Mouse (Mus musculus) MEL (cell line): Measurements from ENCODE around the gene Gjc2. TPM values are rescaled to one million over a fixed set of nuclear protein-coding genes. Genes with fewer than 3 reads are reported as not detected.
A peak's percentile ranks its signal among the peaks of the same experiment; 100 is the strongest.

Experiments
- DNase-seq: peaks from one replicate; pipeline ENCODE4 v3.0.0; 2011; ENCODE audit warnings: low read depth, low spot score
- H3K27ac ChIP-seq: 2 replicates; pipeline ENCODE4 v1.5.1; 2012; ENCODE audit warnings: low read depth, mild to moderate bottlenecking, control low read depth, low read length, moderate library complexity; ENCODE audit not compliant: control insufficient read depth
- H3K27me3 ChIP-seq, 2 experiments: fragments of 150-350 bp in 1 of 2; sonication (generic) in 1 of 2; 2 replicates each; pipeline ENCODE4 v1.6.1; 2012; ENCODE audit warnings: low read length in 2 of 2, mild to moderate bottlenecking in 2 of 2, improper control_type of control experiment in 1 of 2, moderate library complexity in 1 of 2; ENCODE audit not compliant: insufficient read depth in 2 of 2, control insufficient read depth in 1 of 2
- H3K36me3 ChIP-seq, 2 experiments: 2 replicates each; pipeline ENCODE4 v1.6.1; 2012 to 2014; ENCODE audit warnings: low read length in 2 of 2, improper control_type of control experiment in 1 of 2, inconsistent platforms in 1 of 2, mild to moderate bottlenecking in 1 of 2; ENCODE audit not compliant: insufficient read depth in 2 of 2, control insufficient read depth in 1 of 2
- H3K4me1 ChIP-seq, 2 experiments: fragments of 150-350 bp in 1 of 2; sonication (generic) in 1 of 2; 2 replicates each; pipeline ENCODE4 v1.6.1; 2012; ENCODE audit warnings: low read length in 2 of 2, improper control_type of control experiment in 1 of 2, mild to moderate bottlenecking in 1 of 2; ENCODE audit not compliant: insufficient read depth in 2 of 2, control insufficient read depth in 1 of 2
- H3K4me3 ChIP-seq, 2 experiments: fragments of 150-350 bp in 1 of 2; sonication (generic) in 1 of 2; 2 replicates each; pipeline ENCODE4 v1.5.1; 2012; ENCODE audit warnings: low read depth in 2 of 2, low read length in 2 of 2, mild to moderate bottlenecking in 2 of 2, moderate library complexity in 2 of 2, control low read depth in 1 of 2, improper control_type of control experiment in 1 of 2; ENCODE audit not compliant: control insufficient read depth in 1 of 2, insufficient read depth in 1 of 2
- H3K79me2 ChIP-seq: 2 replicates; pipeline ENCODE4 v1.6.1; 2012; ENCODE audit warnings: mild to moderate bottlenecking, low read length, moderate library complexity; ENCODE audit not compliant: control insufficient read depth, poor library complexity, insufficient read depth
- H3K9ac ChIP-seq: 2 replicates; pipeline ENCODE4 v1.6.1; 2012; ENCODE audit warnings: low read depth, mild to moderate bottlenecking, control low read depth, low read length, moderate library complexity; ENCODE audit not compliant: control insufficient read depth, poor library complexity, severe bottlenecking
- H3K9me3 ChIP-seq: fragments of 150-350 bp; sonication (generic); replicated peaks from 2 replicates; pipeline ENCODE4 v1.6.1; 2012; ENCODE audit warnings: mild to moderate bottlenecking, low read length, improper control_type of control experiment, moderate library complexity; ENCODE audit not compliant: insufficient read depth
- BHLHE40 ChIP-seq: IDR thresholded peaks from 2 replicates; pipeline ENCODE4 v1.6.1; 2012; ENCODE audit warnings: low read depth, mild to moderate bottlenecking, inconsistent platforms, low read length, improper control_type of control experiment, borderline replicate concordance
- CHD2 ChIP-seq: IDR thresholded peaks from 2 replicates; pipeline ENCODE4 v1.6.1; 2011; ENCODE audit warnings: low read length, improper control_type of control experiment
- E2F4 ChIP-seq: IDR thresholded peaks from 2 replicates; pipeline ENCODE4 v1.6.1; 2011; ENCODE audit warnings: low read depth, low read length, improper control_type of control experiment, borderline replicate concordance
- ELF1 ChIP-seq: IDR thresholded peaks from 2 replicates; pipeline ENCODE4 v1.6.1; 2014; ENCODE audit warnings: low read depth, mild to moderate bottlenecking, inconsistent platforms, low read length, improper control_type of control experiment, moderate library complexity
- EP300 ChIP-seq, 2 experiments: IDR thresholded peaks; 2 replicates each; pipeline ENCODE4 v1.6.1; 2011; ENCODE audit warnings: improper control_type of control experiment in 2 of 2, low read length in 2 of 2, low read depth in 1 of 2, mild to moderate bottlenecking in 1 of 2
- ETS1 ChIP-seq: IDR thresholded peaks from 2 replicates; pipeline ENCODE4 v1.6.1; 2012; ENCODE audit warnings: low read depth, mild to moderate bottlenecking, inconsistent platforms, low read length, improper control_type of control experiment, moderate library complexity
- GATA1 ChIP-seq: IDR thresholded peaks from 2 replicates; pipeline ENCODE4 v1.6.1; 2011; ENCODE audit warnings: low read depth, low read length, improper control_type of control experiment
- HCFC1 ChIP-seq: IDR thresholded peaks from 2 replicates; pipeline ENCODE4 v1.6.1; 2012; ENCODE audit warnings: low read depth, mild to moderate bottlenecking, inconsistent platforms, low read length, improper control_type of control experiment, moderate library complexity
- MAFK ChIP-seq: IDR thresholded peaks from 2 replicates; pipeline ENCODE4 v1.6.1; 2011; ENCODE audit warnings: low read depth, mild to moderate bottlenecking, low read length, improper control_type of control experiment, borderline replicate concordance
- MAZ ChIP-seq: IDR thresholded peaks from 2 replicates; pipeline ENCODE4 v1.6.1; 2012; ENCODE audit warnings: low read depth, mild to moderate bottlenecking, inconsistent platforms, low read length, improper control_type of control experiment
- MEF2A ChIP-seq: IDR thresholded peaks from 2 replicates; pipeline ENCODE4 v1.6.1; 2014; ENCODE audit warnings: low read depth, mild to moderate bottlenecking, inconsistent platforms, low read length, improper control_type of control experiment; ENCODE audit not compliant: poor library complexity, insufficient replicate concordance, severe bottlenecking; ENCODE audit errors: extremely low read depth
- MYB ChIP-seq: IDR thresholded peaks from 2 replicates; pipeline ENCODE4 v1.6.1; 2011; ENCODE audit warnings: mild to moderate bottlenecking, low read depth, low read length, improper control_type of control experiment
- MYC ChIP-seq: IDR thresholded peaks from 2 replicates; pipeline ENCODE4 v1.6.1; 2011; ENCODE audit warnings: low read depth, mild to moderate bottlenecking, low read length, improper control_type of control experiment, moderate library complexity
- NELFE ChIP-seq: IDR thresholded peaks from 2 replicates; pipeline ENCODE4 v1.6.1; 2011; ENCODE audit warnings: low read depth, low read length, improper control_type of control experiment
- NRF1 ChIP-seq: IDR thresholded peaks from 2 replicates; pipeline ENCODE4 v1.6.1; 2014; ENCODE audit warnings: low read depth, mild to moderate bottlenecking, inconsistent platforms, low read length, improper control_type of control experiment, moderate library complexity; ENCODE audit not compliant: poor library complexity, insufficient read depth, severe bottlenecking
- POLR2A ChIP-seq, 2 experiments: IDR thresholded peaks; 2 replicates each; pipeline ENCODE4 v1.6.1; 2011 to 2012; ENCODE audit warnings: low read length in 2 of 2, mild to moderate bottlenecking in 2 of 2, control low read depth in 1 of 2, improper control_type of control experiment in 1 of 2, low read depth in 1 of 2, moderate library complexity in 1 of 2; ENCODE audit not compliant: control insufficient read depth in 1 of 2, insufficient read depth in 1 of 2, poor library complexity in 1 of 2
- RAD21 ChIP-seq: IDR thresholded peaks from 2 replicates; pipeline ENCODE4 v1.6.1; 2011; ENCODE audit warnings: mild to moderate bottlenecking, low read depth, low read length, improper control_type of control experiment
- SIN3A ChIP-seq: IDR thresholded peaks from 2 replicates; pipeline ENCODE4 v1.6.1; 2012; ENCODE audit warnings: low read length, improper control_type of control experiment, inconsistent platforms
- SMC3 ChIP-seq: IDR thresholded peaks from 2 replicates; pipeline ENCODE4 v1.6.1; 2011; ENCODE audit warnings: low read depth, low read length, improper control_type of control experiment
- TAL1 ChIP-seq: IDR thresholded peaks from 2 replicates; pipeline ENCODE4 v1.6.1; 2012; ENCODE audit warnings: mild to moderate bottlenecking, inconsistent platforms, low read length, moderate library complexity, mixed read lengths
- TCF12 ChIP-seq: IDR thresholded peaks from 2 replicates; pipeline ENCODE4 v1.6.1; 2014; ENCODE audit warnings: low read depth, mild to moderate bottlenecking, inconsistent platforms, low read length, improper control_type of control experiment, moderate library complexity
- USF1 ChIP-seq: IDR thresholded peaks from 2 replicates; pipeline ENCODE4 v1.6.1; 2014; ENCODE audit warnings: low read depth, mild to moderate bottlenecking, inconsistent platforms, low read length, improper control_type of control experiment, moderate library complexity
- USF2 ChIP-seq, 2 experiments: IDR thresholded peaks; 2 replicates each; pipeline ENCODE4 v1.6.1; 2011 to 2012; ENCODE audit warnings: improper control_type of control experiment in 2 of 2, low read length in 2 of 2, borderline replicate concordance in 1 of 2, inconsistent platforms in 1 of 2, low read depth in 1 of 2, mild to moderate bottlenecking in 1 of 2; ENCODE audit not compliant: insufficient read depth in 1 of 2
- ZKSCAN1 ChIP-seq: IDR thresholded peaks from 2 replicates; pipeline ENCODE4 v1.6.1; 2012; ENCODE audit warnings: low read depth, mild to moderate bottlenecking, inconsistent platforms, low read length, improper control_type of control experiment, moderate library complexity
- polyA plus RNA-seq, 2 experiments: library from polyadenylated mRNA; stranded (reverse) in 1 of 2; unstranded in 1 of 2; fragments of >175 nt in 1 of 2; fragments of >200 nt in 1 of 2; gene quantifications; 2 replicates each; pipeline versions ENCODE4 v1.2.1 to v1.2.4; 2012; ENCODE audit warnings: low replicate concordance in 2 of 2, low read depth in 1 of 2; ENCODE audit not compliant: insufficient read length in 2 of 2, insufficient read depth in 1 of 2, missing spikeins in 1 of 2
- total RNA-seq: library from RNA; depleted of rRNA; stranded (reverse); fragments of 300-350 nt; gene quantifications from 2 replicates; pipeline ENCODE4 v1.2.3, GENCODE M21; 2012

The Gjc2 gene
- total and polyA plus RNA-seq, 3 experiments: 0.07 to 0.08 TPM; not detected in 1

DNA sequence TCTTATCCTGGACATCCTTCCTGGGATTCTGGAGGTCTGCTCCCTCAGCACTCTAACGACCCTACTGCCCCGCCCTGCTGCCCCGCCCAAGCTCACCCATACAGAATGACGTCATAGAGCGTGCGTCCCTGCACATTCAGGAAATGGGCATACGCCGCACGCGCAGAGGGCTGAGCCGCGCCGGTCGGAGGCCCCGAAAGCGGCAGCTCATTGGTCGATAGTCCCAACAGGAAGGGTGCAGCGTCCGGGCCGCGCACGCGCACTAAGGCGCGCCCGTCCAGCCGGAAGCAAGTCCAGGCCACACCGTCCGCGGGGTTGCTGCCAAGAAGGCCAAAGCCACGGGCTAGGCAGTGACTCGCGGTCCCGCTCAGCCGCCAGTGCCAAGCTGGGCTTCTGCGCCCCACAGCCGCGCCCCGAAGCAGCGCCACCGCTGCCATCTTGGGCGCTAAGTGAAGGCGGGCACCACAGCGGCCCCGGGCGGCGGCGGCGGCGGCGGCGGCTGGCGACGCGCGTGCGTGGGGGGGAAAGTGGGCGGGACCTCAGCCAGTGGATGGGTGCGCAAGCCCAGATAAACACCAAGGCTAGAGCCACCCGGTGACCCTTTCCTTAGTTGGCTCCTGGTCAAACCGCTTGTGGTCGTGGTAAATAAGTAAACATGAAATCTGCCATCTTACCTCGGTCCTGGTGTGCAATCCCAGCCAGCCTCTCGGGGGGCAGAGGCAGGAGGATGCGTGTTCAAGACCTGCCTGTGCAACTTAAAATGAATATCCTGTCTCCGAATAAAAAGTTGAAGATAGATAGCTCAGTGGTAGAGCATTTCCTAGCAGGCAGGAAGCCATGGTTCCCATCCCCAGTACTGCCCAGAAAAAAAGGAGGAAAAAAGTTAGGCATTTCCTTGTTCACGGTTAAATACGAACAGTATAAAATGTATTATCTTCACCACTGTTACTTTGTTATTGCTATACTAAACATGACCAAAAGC lies 19.5 kb downstream of the Gjc2 start, which contains the start of gene Iba57 (continued):
- TF ChIP-seq MYC (peak; percentile 91), HCFC1 (peak; percentile 92), POLR2A (IDR thresholded peaks at IDR 0.05; ENCODE audit: control insufficient read depth in 1 of 2, insufficient read depth in 1 of 2, low read depth in 1 of 2, low read length in 2 of 2, poor library complexity in 1 of 2) (peak; percentile 92 to 93), ETS1 (peak; percentile 88), CHD2 (no peak), USF2 (IDR thresholded peaks at IDR 0.05; ENCODE audit: borderline replicate concordance in 1 of 2, insufficient read depth in 1 of 2, low read depth in 1 of 2, low read length in 2 of 2) (no peak), NELFE (peak; percentile 94), TCF12 (peak; percentile 74)

DNA sequence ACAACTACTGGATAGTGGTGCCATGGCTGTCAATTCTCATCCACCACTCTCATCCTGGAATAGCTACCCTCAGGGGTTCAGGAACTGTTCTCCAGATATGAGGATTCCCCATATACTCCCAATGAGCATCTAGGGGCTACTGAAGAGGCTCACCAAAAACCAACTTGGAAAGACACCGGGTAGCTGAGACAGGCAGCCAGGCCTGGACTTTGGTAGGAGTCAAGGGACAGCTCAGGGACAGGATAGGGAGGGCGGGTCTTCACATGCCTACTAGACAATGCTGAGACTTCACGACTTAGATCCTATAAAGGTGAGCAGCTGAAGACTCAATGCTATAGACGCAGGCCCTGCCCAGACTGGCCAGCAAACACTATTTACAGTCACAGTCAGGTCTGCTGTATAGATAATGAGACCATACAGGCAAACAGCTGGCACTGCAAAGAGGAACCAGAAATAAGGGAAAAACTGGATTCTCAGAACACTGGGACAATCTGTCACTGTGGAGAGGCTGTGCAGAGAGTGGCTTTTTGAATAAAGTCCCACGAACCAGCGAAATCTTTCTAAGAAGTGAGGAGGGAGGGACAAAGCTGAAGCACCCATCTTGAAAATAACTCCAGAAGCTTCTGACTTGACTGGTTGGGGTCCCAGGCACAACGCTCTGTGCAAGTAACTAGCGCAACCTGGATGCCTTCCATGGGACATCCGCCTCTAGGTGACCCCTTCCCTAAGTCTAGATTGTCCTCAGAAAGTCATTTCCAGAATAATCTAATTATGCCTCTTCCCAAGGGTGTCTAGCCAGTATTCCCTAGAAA lies 20.4 kb downstream of the Gjc2 start:
- no peaks in the 10 kb centered on the region for H3K9me3 ChIP-seq
- H3K27ac ChIP-seq: peak overlapping the region; percentile 50
- no peak for DNase-seq

DNA sequence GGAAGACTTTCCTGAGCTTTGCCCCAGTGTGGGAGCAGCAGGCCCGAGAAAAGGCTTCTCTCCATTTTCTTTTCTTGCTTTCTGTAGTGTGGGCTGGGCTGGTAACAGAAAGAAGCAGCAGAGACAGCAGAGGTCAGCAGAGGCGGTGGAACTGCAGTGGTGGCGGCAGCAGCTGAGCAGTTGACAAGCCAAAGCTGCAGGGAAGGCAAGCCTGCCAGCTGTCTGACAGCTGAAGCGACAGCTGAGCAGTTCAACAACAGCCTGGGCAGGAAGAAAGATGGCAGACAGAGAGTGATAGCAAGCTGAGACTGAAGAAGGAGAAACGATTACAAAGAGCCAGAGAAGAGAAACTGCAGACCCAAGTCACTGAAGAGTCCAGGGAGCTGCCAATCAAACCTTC lies 21.6 kb downstream of the Gjc2 start:
- Histone ChIP-seq H3K9me3 (no peaks in the 10 kb centered on the region), H3K79me2 (peaks cover 10% of the 10 kb centered on the region), H3K27me3 (no peaks in the 10 kb centered on the region), H3K4me3 (peak overlapping the region in 1 of 2 experiments; percentile 6; a peak in 1 of 4 replicates), H3K27ac (peak overlapping the region; percentile 10; the same call in 1 of the 2 replicates), H3K9ac (no peak overlapping the region), H3K4me1 (peaks cover 14 to 29% of the 10 kb centered on the region in 2 experiments), H3K36me3 (peaks cover 0 to 26% of the 10 kb centered on the region in 2 experiments; a peak in 2 of 4 replicates)
- DNase-seq: peak; percentile 72
- TF ChIP-seq TCF12 (peak; percentile 92), RAD21 (peak; percentile 14), HCFC1 (0 out of 2 replicates have a peak, but pooled peaks have one; percentile 32), MAFK (peak; percentile 46; the same call in 1 of the 2 replicates), ZKSCAN1 (no peak), CHD2 (no peak), ETS1 (peak; percentile 100), BHLHE40 (peak; percentile 58; the same call in 1 of the 2 replicates), MYB (0 out of 2 replicates have a peak, but pooled peaks have one; percentile 16), MYC (no peak), NRF1 (no peak), E2F4 (no peak), SIN3A (peak; percentile 100), NELFE (no peak), ELF1 (no peak), EP300 (IDR thresholded peaks at IDR 0.05; ENCODE audit: low read depth in 1 of 2, low read length in 2 of 2) (peak in 1 of 2 experiments; percentile 68; a peak in 2 of 4 replicates), SMC3 (peak; percentile 32; the same call in 1 of the 2 replicates)

More for the DNA sequence above, 20.4 kb downstream of the Gjc2 start:
- Histone ChIP-seq H3K36me3 (peaks cover 0 to 31% of the 10 kb centered on the region in 2 experiments; a peak in 2 of 4 replicates), H3K4me1 (peaks cover 22 to 37% of the 10 kb centered on the region in 2 experiments), H3K9ac (peak overlapping the region; percentile 68), H3K27me3 (no peaks in the 10 kb centered on the region), H3K4me3 (peak overlapping the region; percentile 67 to 68), H3K79me2 (peaks cover 10% of the 10 kb centered on the region)
- TF ChIP-seq TAL1 (peak; percentile 41), USF2 (IDR thresholded peaks at IDR 0.05; ENCODE audit: borderline replicate concordance in 1 of 2, insufficient read depth in 1 of 2, low read depth in 1 of 2, low read length in 2 of 2) (no peak), BHLHE40 (no peak), USF1 (no peak), MEF2A (no peak), MAZ (no peak), GATA1 (0 out of 2 replicates have a peak, but pooled peaks have one; percentile 14), TCF12 (no peak), ETS1 (peak; percentile 46; the same call in 1 of the 2 replicates)
